Mouse (Mus musculus): ENCODE results near the gene Khk. TPM values are rescaled to one million over a fixed set of nuclear protein-coding genes. Genes with fewer than 3 reads are reported as not detected.

The Khk gene
- polyA plus RNA-seq, 1 experiment from 2014 or later, result 25.5 TPM

Other genes with a start within 250 kb of the Khk start
- gene Dpysl5, start 209.9 kb upstream of the Khk start, polyA plus RNA-seq (2015; fragmentation: Nextera tagmentation; extraction: Ambion mirVana), result 6.7 and 7.4 TPM in 2 replicates
- gene Mapre3, start 106.8 kb upstream of the Khk start, polyA plus RNA-seq (2015; fragmentation: Nextera tagmentation; extraction: Ambion mirVana), result 19.7 and 21.3 TPM in 2 replicates
- gene Tmem214, start 53.4 kb upstream of the Khk start, polyA plus RNA-seq (2015; fragmentation: Nextera tagmentation; extraction: Ambion mirVana), result 86.3 and 94.0 TPM in 2 replicates
- 15.9 and 23.1 TPM in 2 replicates for gene Agbl5, start 32.7 kb upstream of the Khk start, polyA plus RNA-seq (2015; fragmentation: Nextera tagmentation; extraction: Ambion mirVana)
- 443 and 450 TPM in 2 replicates for gene Ost4, start 13.6 kb upstream of the Khk start, polyA plus RNA-seq (2015; fragmentation: Nextera tagmentation; extraction: Ambion mirVana)
- 252 and 255 TPM in 2 replicates for gene Emilin1, start 8.0 kb upstream of the Khk start, polyA plus RNA-seq (2015; fragmentation: Nextera tagmentation; extraction: Ambion mirVana)
- gene Cgref1, start 24.2 kb downstream of the Khk start, polyA plus RNA-seq (2015; fragmentation: Nextera tagmentation; extraction: Ambion mirVana), result 11.7 and 14.8 TPM in 2 replicates
- gene Preb, start 38.9 kb downstream of the Khk start, polyA plus RNA-seq (2015; fragmentation: Nextera tagmentation; extraction: Ambion mirVana), result 135 and 147 TPM in 2 replicates
- 0.74 and 1.0 TPM in 2 replicates for gene Tcf23, start 47.2 kb downstream of the Khk start, polyA plus RNA-seq (2015; fragmentation: Nextera tagmentation; extraction: Ambion mirVana)
- gene Atraid, start 126.9 kb downstream of the Khk start, polyA plus RNA-seq (2015; fragmentation: Nextera tagmentation; extraction: Ambion mirVana), result 151 and 157 TPM in 2 replicates
- 8.9 and 10.4 TPM in 2 replicates for gene Slc5a6, start 127.5 kb downstream of the Khk start, polyA plus RNA-seq (2015; fragmentation: Nextera tagmentation; extraction: Ambion mirVana)
- 23.0 and 26.7 TPM in 2 replicates for gene Cad, start 133.3 kb downstream of the Khk start, polyA plus RNA-seq (2015; fragmentation: Nextera tagmentation; extraction: Ambion mirVana)
- not detected in 2 replicates for gene Dnajc5g, start 184.9 kb downstream of the Khk start, polyA plus RNA-seq (2015; fragmentation: Nextera tagmentation; extraction: Ambion mirVana)
- 0.26 and 0.37 TPM in 2 replicates for gene Slc30a3, start 186.8 kb downstream of the Khk start, polyA plus RNA-seq (2015; fragmentation: Nextera tagmentation; extraction: Ambion mirVana)
- gene Trim54, start 195.3 kb downstream of the Khk start, polyA plus RNA-seq (2015; fragmentation: Nextera tagmentation; extraction: Ambion mirVana), result 0.62 TPM in 1 of 2 replicates, not detected in the other
- gene Ucn, start 217.4 kb downstream of the Khk start, polyA plus RNA-seq (2015; fragmentation: Nextera tagmentation; extraction: Ambion mirVana), result not detected in 2 replicates
- gene Mpv17, start 232.8 kb downstream of the Khk start, polyA plus RNA-seq (2015; fragmentation: Nextera tagmentation; extraction: Ambion mirVana), result 58.8 and 63.0 TPM in 2 replicates